Mouse (Mus musculus): ENCODE measurements around the gene Smco3.

DNA sequence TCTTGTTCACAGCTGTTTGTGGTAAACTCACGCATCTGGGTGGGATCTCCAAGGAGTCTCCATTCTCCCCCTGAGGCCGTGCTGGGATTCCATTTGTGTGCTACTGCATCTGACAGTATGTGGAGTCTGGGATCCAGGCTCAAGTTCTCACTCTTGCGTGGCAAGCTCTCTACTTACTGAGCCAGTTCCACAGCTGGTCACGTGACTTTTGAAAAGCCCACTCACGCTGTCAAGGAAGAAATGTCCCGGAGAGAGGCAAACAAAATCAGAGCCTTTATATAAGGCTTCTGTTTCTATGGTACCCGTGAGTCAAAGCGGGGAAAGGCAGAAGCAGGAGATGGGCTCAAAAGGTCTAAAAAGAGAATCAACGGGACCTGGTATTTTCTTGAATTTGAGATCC, 52.5 kb downstream of the Smco3 start:
- TF ChIP-seq GATA1 (IDR thresholded peaks at IDR 0.05; ENCODE audit: borderline replicate concordance, low read length) (no peak), FLI1 (IDR thresholded peaks at IDR 0.05; ENCODE audit: low read length) (no peak)

All from megakaryocyte, embryonic 14.5 days (primary cell).